Mouse (Mus musculus) stomach, postnatal 0 days (tissue): ENCODE results near the gene Lime1. TPM values are rescaled to one million over a fixed set of nuclear protein-coding genes. Genes with fewer than 3 reads are reported as not detected.
A peak's percentile ranks its signal among the peaks of the same experiment; 100 is the strongest.

ENCODE experiments used
- ATAC-seq: fragments of 200-750 bp; cut with Nextera tagmentation; 2 replicates; pipeline ENCODE4 v1.8.0; 2017; ENCODE audit not compliant: low FRiP score, low TSS enrichment
- DNase-seq: peaks from one replicate; pipeline ENCODE4 v3.0.0-alpha.2; 2016; ENCODE audit warnings: low spot score
- H3K27ac ChIP-seq: fragments of 300-500 bp; sonication (generic); replicated peaks from 2 replicates; pipeline ENCODE4 v1.5.1; 2014; ENCODE audit warnings: mild to moderate bottlenecking, control low read depth
- H3K27me3 ChIP-seq: fragments of 300-500 bp; sonication (generic); 2 replicates; pipeline ENCODE4 v1.6.1; 2014; ENCODE audit warnings: low read length; ENCODE audit not compliant: control insufficient read depth, insufficient read depth
- H3K36me3 ChIP-seq: fragments of 300-500 bp; sonication (generic); 2 replicates; pipeline ENCODE4 v1.6.1; 2014; ENCODE audit warnings: low read length, mixed read lengths; ENCODE audit not compliant: control insufficient read depth, insufficient read depth
- H3K4me1 ChIP-seq: fragments of 300-500 bp; sonication (generic); replicated peaks from 2 replicates; pipeline ENCODE4 v1.6.1; 2014; ENCODE audit warnings: antibody characterized with exemption; ENCODE audit not compliant: control insufficient read depth, insufficient read depth
- H3K4me2 ChIP-seq: fragments of 300-500 bp; sonication (generic); replicated peaks from 2 replicates; pipeline ENCODE4 v1.6.1; 2014; ENCODE audit warnings: low read depth, mild to moderate bottlenecking, control low read depth, moderate library complexity
- H3K4me3 ChIP-seq: fragments of 300-500 bp; sonication (generic); 2 replicates; pipeline ENCODE4 v1.5.1; 2014; ENCODE audit warnings: low read depth, low read length, control low read depth
- H3K9ac ChIP-seq: fragments of 300-500 bp; sonication (generic); 2 replicates; pipeline ENCODE4 v1.6.1; 2014; ENCODE audit warnings: mild to moderate bottlenecking, low read length, control low read depth, mixed read lengths
- H3K9me3 ChIP-seq: fragments of 300-500 bp; sonication (generic); 2 replicates; pipeline ENCODE4 v1.6.1; 2016; ENCODE audit warnings: low read length; ENCODE audit not compliant: control insufficient read depth
- CTCF ChIP-seq: IDR thresholded peaks from 2 replicates; pipeline ENCODE4 v1.5.1; 2016; ENCODE audit warnings: antibody characterized with exemption, low read depth, mild to moderate bottlenecking, moderate library complexity
- EP300 ChIP-seq: optimal IDR thresholded peaks from 2 replicates; pipeline ENCODE3; 2016; ENCODE audit warnings: antibody characterized with exemption
- WGBS: fragments of 180-500 bp; shearing (Covaris S2); extraction: QIAGEN DNeasy Blood & Tissue Kit; methylation state at CpG from one replicate; pipeline ENCODE4 v1.1.7; 2014; 5-methylcytosine and 5-hydroxymethylcytosine counted together
- polyA plus RNA-seq: library from polyadenylated mRNA; unstranded; fragments of >200 nt; fragmentation: Nextera tagmentation; extraction: Ambion mirVana; gene quantifications from 2 replicates; pipeline ENCODE4 v1.2.1, GENCODE M21; 2015

Gene Lime1
- polyA plus RNA-seq, 1 experiment from 2014 or later: 8.3 TPM

GRCm38 (mm10) chr2:181377230-181377629 lies 2.6 kb upstream of the Lime1 start:
- Histone ChIP-seq H3K4me3 (no peak overlapping the region), H3K27me3 (no peaks in the 10 kb centered on the region), H3K4me1 (no peaks in the 10 kb centered on the region), H3K36me3 (peaks cover 19% of the 10 kb centered on the region), H3K27ac (no peak overlapping the region), H3K9ac (no peak overlapping the region), H3K4me2 (no peak overlapping the region), H3K9me3 (no peaks in the 10 kb centered on the region)
- no peak for TF ChIP-seq EP300
- TF ChIP-seq CTCF: no peak
- WGBS: 80% methylated on average over 2 of the region's 2 CpGs
- DNase-seq: no peak
- ATAC-seq: no peak

- Histone ChIP-seq H3K4me2 (no peak overlapping the region), H3K9ac (no peak overlapping the region), H3K9me3 (no peaks in the 10 kb centered on the region), H3K4me1 (no peaks in the 10 kb centered on the region), H3K36me3 (peaks cover 24% of the 10 kb centered on the region), H3K27me3 (no peaks in the 10 kb centered on the region), H3K4me3 (no peak overlapping the region), H3K27ac (no peak overlapping the region)
- no peak for TF ChIP-seq EP300
- no peak for TF ChIP-seq CTCF
- DNase-seq (no peak), ATAC-seq (no peak)
- 90% methylated on average over 5 of the region's 5 CpGs for WGBS
Observed at GRCm38 (mm10) chr2:181378701-181379100, 1.2 kb upstream of the Lime1 start.

GRCm38 (mm10) chr2:181380251-181380650 lies 373 bp downstream of the Lime1 start:
- TF ChIP-seq CTCF (no peak), EP300 (no peak)
- H3K36me3 ChIP-seq: peaks cover 24% of the 10 kb centered on the region
- no peaks in the 10 kb centered on the region for H3K27me3 ChIP-seq

GRCm38 (mm10) chr2:181381107-181381506 lies 1.2 kb downstream of the Lime1 start:
- ATAC-seq (no peak), DNase-seq (no peak)
- no peak overlapping the region for H3K4me3 ChIP-seq
- H3K36me3 ChIP-seq: peaks cover 24% of the 10 kb centered on the region
- H3K4me2 ChIP-seq: no peak overlapping the region
- no peak overlapping the region for H3K27ac ChIP-seq
- no peaks in the 10 kb centered on the region for H3K9me3 ChIP-seq
- no peak overlapping the region for H3K9ac ChIP-seq
- TF ChIP-seq CTCF: no peak
- TF ChIP-seq EP300: no peak
- H3K27me3 ChIP-seq: no peaks in the 10 kb centered on the region
- WGBS: 93% methylated on average over 5 of the region's 5 CpGs
- no peaks in the 10 kb centered on the region for H3K4me1 ChIP-seq

More at GRCm38 (mm10) chr2:181380251-181380650, 373 bp downstream of the Lime1 start:
- Histone ChIP-seq H3K9me3 (no peaks in the 10 kb centered on the region), H3K9ac (no peak overlapping the region), H3K27ac (no peak overlapping the region), H3K4me1 (no peaks in the 10 kb centered on the region), H3K4me2 (no peak overlapping the region), H3K4me3 (no peak overlapping the region)
- 82% methylated on average over 5 of the region's 5 CpGs for WGBS
- no peak for DNase-seq
- ATAC-seq: no peak

- no peaks in the 10 kb centered on the region for H3K27me3 ChIP-seq
- no peaks in the 10 kb centered on the region for H3K4me1 ChIP-seq
- H3K36me3 ChIP-seq: peaks cover 24% of the 10 kb centered on the region
- no peak overlapping the region for H3K9ac ChIP-seq
- no peak overlapping the region for H3K4me2 ChIP-seq
- TF ChIP-seq EP300: no peak
- TF ChIP-seq CTCF: no peak
- H3K9me3 ChIP-seq: no peaks in the 10 kb centered on the region
- no peak overlapping the region for H3K27ac ChIP-seq
- no peak overlapping the region for H3K4me3 ChIP-seq
- 91% methylated on average over 6 of the region's 6 CpGs for WGBS
- ATAC-seq (no peak), DNase-seq (no peak)
Observed at GRCm38 (mm10) chr2:181381631-181382306, 1.9 kb downstream of the Lime1 start.

- 62% methylated on average over 7 of the region's 7 CpGs for WGBS
- ATAC-seq (peak; percentile 28; the same call in 1 of the 2 replicates), DNase-seq (no peak)
- Histone ChIP-seq H3K4me2 (no peak overlapping the region), H3K4me3 (no peak overlapping the region), H3K27ac (peak overlapping the region; percentile 58; the same call in 1 of the 2 replicates), H3K4me1 (no peaks in the 10 kb centered on the region), H3K9ac (no peak overlapping the region), H3K36me3 (peaks cover 15% of the 10 kb centered on the region), H3K27me3 (no peaks in the 10 kb centered on the region), H3K9me3 (no peaks in the 10 kb centered on the region)
- no peak for TF ChIP-seq CTCF
- TF ChIP-seq EP300: no peak
Observed at GRCm38 (mm10) chr2:181384463-181384862, 4.6 kb downstream of the Lime1 start.
